Mouse (Mus musculus): ENCODE data around the gene Gm14393.
A peak's percentile ranks its signal among the peaks of the same experiment; 100 is the strongest.
"Not testable (repeated sequence)": the region's sequence is repeated elsewhere in the genome, so short reads cannot be mapped to it uniquely, and the experiment has no call there.

Gm14393 gene

DNA sequence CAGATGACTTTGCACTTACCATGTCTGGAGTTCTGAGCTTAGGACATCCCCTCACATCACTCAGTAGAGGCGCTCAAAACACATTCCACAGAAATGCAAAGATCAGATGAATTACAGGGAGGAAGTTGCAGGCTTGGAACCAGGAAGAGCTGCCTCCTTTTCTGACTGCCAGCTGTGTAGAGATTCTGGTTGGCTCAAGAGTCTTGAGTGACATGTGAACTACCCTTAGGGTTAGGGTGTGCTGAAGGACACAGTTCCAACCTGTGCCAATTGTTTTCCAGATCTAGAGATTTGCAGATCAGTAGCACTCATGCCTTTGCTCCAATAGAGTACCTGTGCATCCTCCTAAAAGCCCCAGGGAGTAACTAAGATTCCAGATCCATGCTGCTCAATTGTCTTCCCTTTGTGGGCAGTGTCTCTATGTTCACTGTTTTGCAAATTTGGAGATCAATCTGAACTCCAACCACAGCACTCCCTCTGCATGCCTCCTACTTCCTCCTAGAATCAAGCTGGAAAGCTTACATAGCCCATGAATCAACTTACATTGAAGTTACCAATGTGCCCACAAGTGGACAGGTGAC is at the start of gene Gm14393:
Gene Gm14393, minus strand, starts transcription at position 101 of the 581 bp plus-strand sequence.
- peak; percentile 9 for DNase-seq (ENCODE audit: low read depth, low spot score)

DNA sequence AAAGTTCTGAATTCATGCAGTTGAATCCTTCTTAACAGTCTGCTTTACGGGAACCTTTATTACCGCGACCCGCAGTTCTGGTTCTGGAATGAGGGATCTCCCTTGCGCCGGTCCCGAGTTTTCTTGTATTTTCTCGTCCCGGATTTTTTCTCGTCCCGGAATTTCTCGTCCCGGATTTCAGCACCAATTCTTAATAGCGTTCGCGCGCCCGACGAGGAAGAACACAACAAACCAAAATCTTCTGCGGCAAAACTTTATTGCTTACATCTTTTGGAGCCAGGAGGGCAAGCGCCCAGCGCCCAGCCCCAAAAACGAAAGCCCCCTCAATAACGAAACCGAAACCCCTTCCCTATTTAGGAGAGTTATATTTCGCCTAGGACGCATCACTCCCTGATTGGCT is 23.3 kb downstream of the Gm14393 start:
- not testable (repeated sequence) for DNase-seq (ENCODE audit: low read depth, low spot score)
